Mouse (Mus musculus): Measurements from ENCODE around the gene Miga1.

- TF ChIP-seq CTCF (IDR thresholded peaks at IDR 0.05; ENCODE audit: low read depth, low read length) (no peak), POLR2A (IDR thresholded peaks at IDR 0.05; ENCODE audit: extremely low read depth, insufficient read depth, low read length) (no peak)
Observed at GRCm38 (mm10) chr3:152350966-152351365, 10.8 kb upstream of the Miga1 start.
